Comparison of ENCODE assay signal across 10 mouse cellular contexts in genomic region chr7:120190150-120190665, GRCm38 (mm10). TPM values are rescaled to one million over a fixed set of nuclear protein-coding genes. Genes with fewer than 3 reads are reported as not detected.
DNase-seq lines count a peak whose midpoint lies in the region; ATAC-seq lines count a peak whose summit lies in the region.
"Had no signal": no experiment of that assay in that cellular context is flagged by ENCODE, and none has a peak within 500 bp of the region (broad histone marks: within the 10 kb centered on the region; RNA-seq: fewer than 3 reads in every experiment).

No protein-coding gene starts in this region.

- H3K27ac ChIP-seq in liver, embryonic 12.5 days = no peak overlapping the region
- peak overlapping the region; percentile 52; the same call in 1 of the 2 replicates for H3K27ac ChIP-seq in kidney, embryonic 16.5 days (ENCODE audit: low read length)

- H3K4me2 ChIP-seq in liver, embryonic 12.5 days = no peak overlapping the region
- H3K4me2 ChIP-seq in kidney, embryonic 16.5 days (replicated peaks; ENCODE audit: low read depth, low read length) = no peak overlapping the region

- ATAC-seq in cerebellum, adult (ENCODE audit: insufficient number of reproducible peaks, low FRiP score, low TSS enrichment) = no peak
- no peak for ATAC-seq in liver, embryonic 12.5 days
- peak; percentile 62; the same call in 1 of the 2 replicates for ATAC-seq in kidney, embryonic 16.5 days (ENCODE audit: low FRiP score, low TSS enrichment)

- no peaks in the 10 kb centered on the region for H3K27me3 ChIP-seq in liver, embryonic 12.5 days (replicated peaks)
- no peaks in the 10 kb centered on the region for H3K27me3 ChIP-seq in kidney, embryonic 16.5 days (ENCODE audit: insufficient read depth, low read length)

- H3K4me1 ChIP-seq in liver, embryonic 12.5 days = peaks cover 3% of the 10 kb centered on the region; the same call in 1 of the 2 replicates
- 0 out of 2 replicates have a peak, but pooled peaks cover 8% of the 10 kb centered on the region for H3K4me1 ChIP-seq in kidney, embryonic 16.5 days (ENCODE audit: insufficient read depth, low read length)

- WGBS in liver, embryonic 12.5 days (ENCODE audit: insufficient replicate concordance) = 56% methylated on average over 8 of the region's 8 CpGs
- WGBS in kidney, embryonic 16.5 days = 44% methylated on average over 8 of the region's 8 CpGs

- peak; percentile 34 for DNase-seq in cerebellum, adult 11-12 months
- peak; percentile 18 for DNase-seq in liver
- peak; percentile 38 for DNase-seq in yolk sac, embryonic 10.5 days (ENCODE audit: low spot score)
- no peak for DNase-seq in right cerebral cortex, postnatal 4 days
- DNase-seq in urinary bladder, postnatal 4 days (ENCODE audit: low spot score in 2 of 2) = no peak
- DNase-seq: lung, postnatal 10 days had no signal

- no peak overlapping the region for H3K4me3 ChIP-seq in liver, embryonic 12.5 days
- no peak overlapping the region for H3K4me3 ChIP-seq in kidney, embryonic 16.5 days (ENCODE audit: low read length)

- H3K9ac ChIP-seq in liver, embryonic 12.5 days = no peak overlapping the region
- no peak overlapping the region for H3K9ac ChIP-seq in kidney, embryonic 16.5 days (replicated peaks; ENCODE audit: low read length)

- H3K9me3 ChIP-seq in liver, embryonic 12.5 days (replicated peaks) = no peaks in the 10 kb centered on the region
- H3K9me3 ChIP-seq in kidney, embryonic 16.5 days (ENCODE audit: low read length) = no peaks in the 10 kb centered on the region

- H3K36me3 ChIP-seq in liver, embryonic 12.5 days = no peaks in the 10 kb centered on the region
- no peaks in the 10 kb centered on the region for H3K36me3 ChIP-seq in kidney, embryonic 16.5 days (ENCODE audit: insufficient read depth, low read length)

RNA-seq across cellular contexts. Expression of gene Crym, which starts 11.7 kb away (rescaled TPM):
- 0.23 and 0.43 TPM in 2 replicates for polyA plus RNA-seq in liver, embryonic 12.5 days (2016; fragmentation: Nextera tagmentation; extraction: Ambion mirVana)
- polyA plus RNA-seq in kidney, embryonic 16.5 days (2015; fragmentation: Nextera tagmentation; extraction: Ambion mirVana) = 71.3 and 77.0 TPM in 2 replicates

RNA-seq across cellular contexts. Expression of gene Abca14, which starts 13.6 kb away (rescaled TPM):
- 0.43 TPM in 1 of 2 replicates, not detected in the other for polyA plus RNA-seq in liver, embryonic 12.5 days (2016; fragmentation: Nextera tagmentation; extraction: Ambion mirVana)
- not detected in 2 replicates for polyA plus RNA-seq in kidney, embryonic 16.5 days (2015; fragmentation: Nextera tagmentation; extraction: Ambion mirVana)
- polyA plus RNA-seq: cortical plate, adult 2 months had no signal

RNA-seq across cellular contexts. Expression of gene Anks4b, which starts 16.6 kb away (rescaled TPM):
- 1.2 and 1.3 TPM in 2 replicates for polyA plus RNA-seq in liver, embryonic 12.5 days (2016; fragmentation: Nextera tagmentation; extraction: Ambion mirVana)
- 3.5 TPM in 2 replicates for polyA plus RNA-seq in kidney, embryonic 16.5 days (2015; fragmentation: Nextera tagmentation; extraction: Ambion mirVana)

RNA-seq across cellular contexts. Expression of gene Zp2, which starts 45.1 kb away (rescaled TPM):
- not detected in 2 replicates for polyA plus RNA-seq in liver, embryonic 12.5 days (2016; fragmentation: Nextera tagmentation; extraction: Ambion mirVana)
- not detected in 2 replicates for polyA plus RNA-seq in kidney, embryonic 16.5 days (2015; fragmentation: Nextera tagmentation; extraction: Ambion mirVana)

Comparison
In these comparisons a context has a peak if more than half of its experiments do, and no peak if none do; other contexts are left out.
1. DNase-seq: peak in cerebellum, adult 11-12 months (single experiment), liver (single experiment) and yolk sac, embryonic 10.5 days (single experiment); none in right cerebral cortex, postnatal 4 days (single experiment) and urinary bladder, postnatal 4 days (0 of 2).
2. RNA of gene Crym, which starts 11.7 kb away (polyA plus RNA-seq): 71.3 to 77.0 TPM in kidney, embryonic 16.5 days; 0.23 to 0.43 TPM in liver, embryonic 12.5 days; every median in the first group is over 10 times any median in the second.